Comparison of ENCODE assay signal across 10 mouse cellular contexts in the genomic region with DNA sequence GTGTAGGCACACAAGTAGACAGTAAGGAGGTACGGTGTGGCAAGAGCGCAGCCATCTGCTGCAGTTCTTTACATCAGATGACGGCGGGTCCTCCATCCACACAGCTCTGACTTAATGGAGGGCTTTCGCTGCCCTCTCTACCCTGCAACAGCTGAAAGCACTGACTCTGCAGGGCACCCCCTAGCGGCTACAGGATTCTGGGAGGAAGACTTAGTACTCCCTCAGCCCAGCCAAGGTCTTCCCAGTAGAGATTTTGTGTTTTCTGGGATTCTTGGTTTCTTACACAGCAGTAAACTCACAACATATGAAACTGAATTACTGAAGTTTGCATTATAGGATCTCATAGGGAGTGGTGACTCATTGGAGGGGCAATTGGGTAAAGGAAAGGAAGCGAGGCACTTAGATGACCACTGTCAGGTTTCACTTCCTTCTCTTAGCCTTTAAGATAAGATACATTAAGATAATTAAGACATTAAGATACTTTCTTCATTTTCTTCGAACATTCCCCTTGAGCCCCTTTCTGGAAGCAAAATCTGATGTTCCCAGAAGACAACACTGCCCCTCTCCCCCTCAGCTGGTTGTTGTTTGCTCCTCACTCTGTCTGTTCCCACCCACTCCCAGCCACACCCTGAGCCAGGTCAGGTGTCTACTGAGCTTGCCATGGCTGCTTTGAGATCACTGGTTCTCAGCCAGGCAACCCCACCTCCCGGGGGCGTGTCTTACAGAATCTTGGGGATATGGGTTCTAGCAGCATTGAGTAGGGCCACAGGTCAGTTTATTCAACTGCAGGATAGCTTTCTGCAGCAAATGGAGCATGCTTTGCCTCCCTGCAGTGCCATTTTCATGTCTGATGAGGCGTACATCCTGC. TPM values are rescaled to one million over a fixed set of nuclear protein-coding genes. Genes with fewer than 3 reads are reported as not detected.
DNase-seq lines count a peak whose midpoint lies in the region; ATAC-seq and TF ChIP-seq lines count a peak whose summit lies in the region.
"Had no signal": no experiment of that assay in that cellular context is flagged by ENCODE, and none has a peak within 500 bp of the region (broad histone marks: within the 10 kb centered on the region; RNA-seq: fewer than 3 reads in every experiment).

No protein-coding gene starts in this region.

- no peak for DNase-seq in kidney, adult 18-20 months
- DNase-seq in WW6 (ENCODE audit: low read depth, low spot score) = peak; percentile 59
- DNase-seq: forebrain, postnatal 0 days; right cerebral cortex, adult 18-20 months had no signal

- H3K9ac ChIP-seq in kidney, embryonic 14.5 days (ENCODE audit: low read depth, low read length) = no peak overlapping the region
- no peak overlapping the region for H3K9ac ChIP-seq in ES-Bruce4 (ENCODE audit: low read depth, poor library complexity, severe bottlenecking)
- H3K9ac ChIP-seq in forebrain, embryonic 16.5 days (replicated peaks; ENCODE audit: low read depth, low read length) = no peak overlapping the region
- H3K9ac ChIP-seq: forebrain, postnatal 0 days had no signal

- no peak overlapping the region for H3K4me2 ChIP-seq in kidney, embryonic 14.5 days (replicated peaks; ENCODE audit: low read depth, low read length)
- no peak overlapping the region for H3K4me2 ChIP-seq in forebrain, embryonic 16.5 days (ENCODE audit: low read length)
- H3K4me2 ChIP-seq: midbrain, embryonic 11.5 days had no signal

- TF ChIP-seq CTCF in ES-Bruce4 (IDR thresholded peaks at IDR 0.05; ENCODE audit: low read depth, low read length) = peak; percentile 68

- no peaks in the 10 kb centered on the region for H3K4me1 ChIP-seq in kidney, embryonic 14.5 days (ENCODE audit: control insufficient read depth, insufficient read depth, low read length)
- peaks cover 2% of the 10 kb centered on the region for H3K4me1 ChIP-seq in ES-Bruce4 (ENCODE audit: control insufficient read depth, insufficient read depth, low read length)
- no peaks in the 10 kb centered on the region for H3K4me1 ChIP-seq in forebrain, embryonic 16.5 days (replicated peaks; ENCODE audit: control insufficient read depth, insufficient read depth, low read length)

- H3K27ac ChIP-seq in kidney, embryonic 14.5 days (ENCODE audit: low read depth, low read length) = no peak overlapping the region
- H3K27ac ChIP-seq in ES-Bruce4 (ENCODE audit: insufficient read depth, low read length) = peak overlapping the region; percentile 49; the same call in 1 of the 2 replicates
- peak overlapping the region; percentile 32 for H3K27ac ChIP-seq in macrophage
- H3K27ac ChIP-seq in forebrain, embryonic 16.5 days (ENCODE audit: low read length) = no peak overlapping the region

- H3K27me3 ChIP-seq in kidney, embryonic 14.5 days (ENCODE audit: control insufficient read depth, insufficient read depth, low read length) = no peaks in the 10 kb centered on the region
- no peaks in the 10 kb centered on the region for H3K27me3 ChIP-seq in ES-Bruce4 (ENCODE audit: control insufficient read depth, insufficient read depth, low read length, poor library complexity, severe bottlenecking)
- no peaks in the 10 kb centered on the region for H3K27me3 ChIP-seq in forebrain, embryonic 16.5 days (replicated peaks; ENCODE audit: control insufficient read depth, insufficient read depth, low read length)

- WGBS in kidney, embryonic 14.5 days = 78% methylated on average over 11 of the region's 11 CpGs
- 65% methylated on average over 11 of the region's 11 CpGs for WGBS in macrophage (ENCODE audit: missing documents)
- WGBS in forebrain, embryonic 16.5 days = 77% methylated on average over 11 of the region's 11 CpGs

- no peaks in the 10 kb centered on the region for H3K9me3 ChIP-seq in kidney, embryonic 14.5 days (ENCODE audit: control insufficient read depth, low read length)
- no peaks in the 10 kb centered on the region for H3K9me3 ChIP-seq in ES-Bruce4 (replicated peaks; ENCODE audit: control insufficient read depth, insufficient read depth, low read length, poor library complexity, severe bottlenecking)
- H3K9me3 ChIP-seq in forebrain, embryonic 16.5 days (ENCODE audit: control insufficient read depth, low read length) = no peaks in the 10 kb centered on the region

- peak; percentile 44; the same call in 1 of the 2 replicates for TF ChIP-seq EP300 in ES-Bruce4 (IDR thresholded peaks at IDR 0.05; ENCODE audit: insufficient read depth, low read depth, low read length)

- H3K4me3 ChIP-seq in kidney, embryonic 14.5 days (ENCODE audit: low read length) = no peak overlapping the region
- H3K4me3 ChIP-seq in ES-Bruce4 (ENCODE audit: low read depth, low read length) = no peak overlapping the region
- no peak overlapping the region for H3K4me3 ChIP-seq in macrophage (ENCODE audit: inconsistent target)
- H3K4me3 ChIP-seq in forebrain, embryonic 16.5 days (replicated peaks; ENCODE audit: low read length) = no peak overlapping the region

- no peak for TF ChIP-seq POLR2A in ES-Bruce4 (IDR thresholded peaks at IDR 0.05; ENCODE audit: insufficient read depth, low read length)

- H3K79me2 ChIP-seq in macrophage (ENCODE audit: inconsistent target) = no peaks in the 10 kb centered on the region

- 0 out of 2 replicates have a peak, but pooled peaks have one; percentile 41 for ATAC-seq in kidney, embryonic 14.5 days (ENCODE audit: low FRiP score, low TSS enrichment)
- ATAC-seq in inflammation-experienced regulatory T-cells, adult 6 months = no peak
- ATAC-seq in forebrain, embryonic 16.5 days = no peak
- ATAC-seq: forebrain, postnatal 0 days had no signal

- peaks cover 55% of the 10 kb centered on the region for H3K36me3 ChIP-seq in kidney, embryonic 14.5 days (ENCODE audit: control insufficient read depth, insufficient read depth, low read length)
- H3K36me3 ChIP-seq in ES-Bruce4 (ENCODE audit: control insufficient read depth, insufficient read depth, low read length, poor library complexity, severe bottlenecking) (no peaks in the 10 kb centered on the region; the same call in 1 of the 2 replicates), macrophage (ENCODE audit: inconsistent target) (no peaks in the 10 kb centered on the region)
- H3K36me3 ChIP-seq in forebrain, embryonic 16.5 days (ENCODE audit: control insufficient read depth, insufficient read depth) = peaks cover 6% of the 10 kb centered on the region

RNA-seq across cellular contexts. Expression of gene Trim45, which starts 10.3 kb away (rescaled TPM):
- polyA plus RNA-seq in kidney, embryonic 14.5 days (2014; fragmentation: Nextera tagmentation; extraction: Ambion mirVana) = 3.2 and 5.5 TPM in 2 replicates
- polyA plus RNA-seq in ES-Bruce4 (2011; ENCODE audit: insufficient read depth, insufficient read length, low read depth, missing spikeins) (4.6 and 5.9 TPM in 2 replicates), macrophage (2018) (0.89 to 1.6 TPM (median 1.2 TPM) in 3 replicates)
- 1 to 10 TPM in 20 of 26 experiments, under 1 TPM in 6; 0.33 to 4.4 (median 1.6) TPM for total RNA-seq in macrophage (2018; cell fraction: chromatin; rRNA removed)
- total RNA-seq in macrophage (2018; cell fraction: cytosol; rRNA removed) = 1 to 10 TPM in 22 of 26 experiments, under 1 TPM in 4; 0.43 to 2.3 (median 1.7) TPM
- 1 to 10 TPM in 23 of 26 experiments, under 1 TPM in 3; 0.88 to 3.7 (median 1.6) TPM for total RNA-seq in macrophage (2018; cell fraction: nucleus; rRNA removed)
- 1 to 10 TPM; 1.0 to 1.3 (median 1.1) TPM for polyA plus RNA-seq in inflammation-experienced regulatory T-cells, adult 6 months (2017; shearing (Covaris generic))
- polyA plus RNA-seq in forebrain, embryonic 16.5 days (2015; fragmentation: Nextera tagmentation; extraction: Ambion mirVana) = 9.1 and 9.4 TPM in 2 replicates

RNA-seq across cellular contexts. Expression of gene Ttf2, which starts 37.2 kb away (rescaled TPM):
- polyA plus RNA-seq in kidney, embryonic 14.5 days (2014; fragmentation: Nextera tagmentation; extraction: Ambion mirVana) = 14.5 and 24.2 TPM in 2 replicates
- polyA plus RNA-seq in ES-Bruce4 (2011; ENCODE audit: insufficient read depth, insufficient read length, low read depth, missing spikeins) (44.3 and 47.3 TPM in 2 replicates), macrophage (2018) (5.9 to 10.8 TPM (median 6.1 TPM) in 3 replicates)
- 10 to 100 TPM in 20 of 26 experiments, 1 to 10 TPM in 6; 5.4 to 50.7 (median 25.3) TPM for total RNA-seq in macrophage (2018; cell fraction: chromatin; rRNA removed)
- total RNA-seq in macrophage (2018; cell fraction: cytosol; rRNA removed) = 10 to 100 TPM in 1 of 26 experiments, 1 to 10 TPM in 25; 4.8 to 10.5 (median 8.2) TPM
- total RNA-seq in macrophage (2018; cell fraction: nucleus; rRNA removed) = 10 to 100 TPM in 16 of 26 experiments, 1 to 10 TPM in 10; 4.6 to 39.8 (median 12.7) TPM
- 10 to 100 TPM; 12.2 to 18.2 (median 14.0) TPM for polyA plus RNA-seq in inflammation-experienced regulatory T-cells, adult 6 months (2017; shearing (Covaris generic))
- polyA plus RNA-seq in forebrain, embryonic 16.5 days (2015; fragmentation: Nextera tagmentation; extraction: Ambion mirVana) = 6.2 and 7.1 TPM in 2 replicates

Comparison
In these comparisons a context has a peak if more than half of its experiments do, and no peak if none do; other contexts are left out.
1. H3K27ac ChIP-seq: peak in ES-Bruce4 (single experiment) and macrophage (single experiment); none in kidney, embryonic 14.5 days (single experiment) and forebrain, embryonic 16.5 days (single experiment).